Mouse (Mus musculus) cortical plate, adult 2 months (tissue): ENCODE data around the gene Pitpnc1.

Experiments used
- CTCF ChIP-seq: fragments of 200-500 bp; IDR thresholded peaks from 2 replicates; pipeline ENCODE4 v1.5.1; 2011; ENCODE audit warnings: mild to moderate bottlenecking, control low read depth, low read length; ENCODE audit not compliant: insufficient read depth; ENCODE audit errors: extremely low read depth
- POLR2A ChIP-seq: fragments of 200-500 bp; IDR thresholded peaks from 2 replicates; pipeline ENCODE4 v1.6.1; 2011; ENCODE audit warnings: mild to moderate bottlenecking, low read length, control low read depth; ENCODE audit not compliant: insufficient read depth; ENCODE audit errors: extremely low read depth

DNA sequence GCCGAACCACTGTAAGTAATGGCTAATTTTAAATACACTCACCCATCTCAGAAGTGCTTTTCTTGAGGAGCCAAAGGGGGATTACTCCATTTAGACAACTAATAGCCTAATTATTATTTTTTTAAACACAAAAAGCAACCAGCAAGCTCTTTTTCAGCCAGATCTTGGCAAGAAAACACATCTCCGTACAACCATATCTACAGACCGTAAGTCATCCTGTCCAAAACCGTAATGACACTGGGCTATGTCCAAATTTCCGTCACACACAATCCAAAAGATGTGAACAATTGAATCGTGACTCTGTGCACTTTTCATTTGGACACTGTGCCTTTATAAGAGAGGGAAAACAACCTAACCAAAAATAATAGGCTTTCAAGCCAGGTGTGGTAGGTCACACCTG lies 20.4 kb downstream of the Pitpnc1 start:
- TF ChIP-seq CTCF (no peak), POLR2A (no peak)
